Mouse (Mus musculus): ENCODE data around the gene Polr3f. TPM values are rescaled to one million over a fixed set of nuclear protein-coding genes. Genes with fewer than 3 reads are reported as not detected.

The Polr3f gene
- 24.6 and 26.3 TPM in 2 replicates for polyA plus RNA-seq (2015; fragmentation: Nextera tagmentation; extraction: Ambion mirVana)

DNA sequence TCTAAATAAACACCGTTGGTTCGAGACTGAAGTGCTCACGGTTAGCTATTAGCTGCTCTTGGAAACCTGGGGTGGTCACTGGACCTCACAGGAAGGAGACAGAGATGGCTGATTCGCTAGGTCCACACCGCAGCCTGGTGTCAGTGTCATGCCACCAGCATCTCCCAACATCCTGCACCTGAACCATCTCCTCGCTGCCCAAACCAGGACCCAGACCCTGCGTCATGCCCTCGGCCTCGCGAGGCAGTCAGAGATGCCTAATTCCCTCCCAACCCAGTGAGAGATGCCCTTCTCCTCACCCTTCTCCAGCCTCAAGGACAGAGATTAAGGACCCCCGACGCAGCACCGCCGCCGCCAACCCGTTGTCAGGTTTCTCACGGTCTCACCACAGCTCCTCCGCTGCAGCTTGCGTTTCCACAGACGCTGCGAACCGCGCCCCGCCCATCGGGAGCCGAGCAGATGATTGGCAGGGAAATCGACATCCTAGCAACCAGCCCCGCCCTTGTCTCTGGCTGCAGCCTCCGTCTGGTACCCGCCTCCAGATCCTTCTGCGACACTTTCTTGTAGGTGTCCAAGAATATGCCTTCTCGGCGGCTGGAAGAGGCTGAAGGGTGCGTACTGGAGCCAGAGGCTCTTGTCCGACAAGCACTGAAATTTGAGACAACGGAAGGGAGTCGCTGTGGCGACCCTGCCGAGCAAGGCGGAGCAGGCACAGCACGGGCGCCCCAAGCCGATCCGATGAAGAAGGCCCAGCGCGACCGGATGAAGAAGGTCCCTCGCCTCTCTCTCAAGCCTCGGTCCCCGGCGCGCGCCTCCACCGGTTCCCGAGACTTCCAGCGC lies at the start of gene Polr3f, which contains the start of gene Dzank1:
Polr3f (plus strand) TSS at position 738 of the 840 bp plus-strand sequence.
Dzank1 (minus strand) TSS at position 434 of the 840 bp plus-strand sequence.
- peaks cover 10% of the 10 kb centered on the region; the same call in 1 of the 2 replicates for H3K36me3 ChIP-seq
- H3K27ac ChIP-seq = peak within 1 kb of the TSS; percentile 86
- peak; percentile 98 for ATAC-seq (ENCODE audit: borderline replicate concordance, extremely low read depth, low FRiP score, low TSS enrichment)
- H3K4me2 ChIP-seq = peak within 1 kb of the TSS; percentile 89
- peaks cover 9% of the 10 kb centered on the region; the same call in 1 of the 2 replicates for H3K27me3 ChIP-seq
- H3K4me3 ChIP-seq = peak within 1 kb of the TSS; percentile 64
- peak within 1 kb of the TSS; percentile 85 for H3K9ac ChIP-seq
- H3K4me1 ChIP-seq = peaks cover 16% of the 10 kb centered on the region
- no peaks in the 10 kb centered on the region for H3K9me3 ChIP-seq
- WGBS = under 1% methylated on average over 56 of the region's 56 CpGs

DNA sequence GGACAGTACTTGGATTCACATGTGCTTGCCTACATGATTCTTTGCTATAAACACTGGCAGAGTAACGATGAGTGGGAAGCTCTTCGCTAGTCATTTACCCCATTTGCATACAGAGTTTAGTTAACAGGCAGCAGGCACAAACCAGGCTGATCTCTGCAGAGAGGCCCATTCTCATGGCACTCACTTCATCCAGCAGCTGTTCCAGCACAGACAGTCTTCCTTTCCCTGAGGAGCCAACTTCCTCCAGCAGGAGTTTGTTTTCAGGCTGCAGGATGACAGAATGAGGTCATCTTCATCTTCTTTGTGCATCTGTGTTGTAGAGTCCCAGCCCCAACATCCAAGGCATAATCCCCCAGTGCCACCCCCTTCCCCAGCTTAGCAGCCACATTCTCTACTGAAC lies 48.1 kb upstream of the Polr3f start:
- 65% methylated on average over 2 of the region's 2 CpGs for WGBS
- H3K4me3 ChIP-seq = no peak overlapping the region
- H3K4me2 ChIP-seq = no peak overlapping the region

DNA sequence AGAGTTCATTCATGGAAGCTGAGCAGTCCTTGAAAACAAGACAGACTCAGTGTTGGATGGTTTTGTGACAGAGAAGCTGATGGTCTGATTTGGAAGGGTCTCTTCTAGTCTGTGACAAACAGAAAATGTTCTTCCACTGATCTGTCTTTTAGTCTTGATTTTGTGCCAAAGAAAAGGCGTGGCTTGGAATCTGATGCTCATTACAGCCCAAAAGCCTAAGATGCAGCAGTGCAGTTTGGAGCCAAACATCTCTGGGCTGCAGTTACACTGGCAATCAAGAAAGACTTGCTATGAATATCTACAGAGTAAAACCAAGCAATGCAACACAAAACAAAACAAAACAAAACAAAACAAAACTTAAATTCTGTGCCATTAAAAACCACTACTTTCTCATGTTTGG lies 43.4 kb upstream of the Polr3f start:
- Histone ChIP-seq H3K9me3 (no peaks in the 10 kb centered on the region), H3K9ac (no peak overlapping the region), H3K4me1 (no peaks in the 10 kb centered on the region), H3K4me2 (no peak overlapping the region), H3K27ac (no peak overlapping the region), H3K27me3 (no peaks in the 10 kb centered on the region), H3K36me3 (no peaks in the 10 kb centered on the region), H3K4me3 (no peak overlapping the region)
- 54% methylated on average over 1 of the region's 1 CpGs for WGBS
- no peak for ATAC-seq (ENCODE audit: borderline replicate concordance, extremely low read depth, low FRiP score, low TSS enrichment)

More for the DNA sequence above, 48.1 kb upstream of the Polr3f start:
- no peaks in the 10 kb centered on the region for H3K9me3 ChIP-seq
- H3K36me3 ChIP-seq = no peaks in the 10 kb centered on the region
- no peaks in the 10 kb centered on the region for H3K4me1 ChIP-seq
- no peak overlapping the region for H3K9ac ChIP-seq
- H3K27ac ChIP-seq = no peak overlapping the region
- ATAC-seq (ENCODE audit: borderline replicate concordance, extremely low read depth, low FRiP score, low TSS enrichment) = no peak
- H3K27me3 ChIP-seq = no peaks in the 10 kb centered on the region

DNA sequence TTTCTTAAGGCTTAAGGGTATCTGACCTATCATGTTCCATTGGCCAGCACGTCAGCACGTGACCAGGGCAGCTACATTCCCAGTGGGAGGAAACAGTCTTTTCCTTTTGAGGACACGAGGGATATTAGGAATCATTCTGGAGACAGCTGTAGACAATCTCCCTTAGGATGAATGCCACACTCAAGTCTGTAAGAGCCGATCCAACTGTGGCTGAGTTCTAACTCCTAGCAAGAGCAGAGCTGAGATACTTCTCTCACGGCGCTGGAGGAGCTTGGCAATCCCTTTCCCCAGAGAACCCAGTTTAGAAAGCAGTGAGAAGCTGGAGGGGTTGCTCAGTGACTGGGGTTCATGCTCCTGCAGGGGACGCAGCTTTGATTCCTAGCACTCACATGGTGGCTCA lies 42.1 kb upstream of the Polr3f start:
- no peaks in the 10 kb centered on the region for H3K27me3 ChIP-seq
- H3K4me1 ChIP-seq = no peaks in the 10 kb centered on the region
- 79% methylated on average over 7 of the region's 7 CpGs for WGBS
- no peaks in the 10 kb centered on the region for H3K9me3 ChIP-seq
- H3K9ac ChIP-seq = no peak overlapping the region
- no peak for ATAC-seq (ENCODE audit: borderline replicate concordance, extremely low read depth, low FRiP score, low TSS enrichment)
- no peak overlapping the region for H3K27ac ChIP-seq
- H3K4me2 ChIP-seq = no peak overlapping the region
- no peaks in the 10 kb centered on the region for H3K36me3 ChIP-seq
- no peak overlapping the region for H3K4me3 ChIP-seq

DNA sequence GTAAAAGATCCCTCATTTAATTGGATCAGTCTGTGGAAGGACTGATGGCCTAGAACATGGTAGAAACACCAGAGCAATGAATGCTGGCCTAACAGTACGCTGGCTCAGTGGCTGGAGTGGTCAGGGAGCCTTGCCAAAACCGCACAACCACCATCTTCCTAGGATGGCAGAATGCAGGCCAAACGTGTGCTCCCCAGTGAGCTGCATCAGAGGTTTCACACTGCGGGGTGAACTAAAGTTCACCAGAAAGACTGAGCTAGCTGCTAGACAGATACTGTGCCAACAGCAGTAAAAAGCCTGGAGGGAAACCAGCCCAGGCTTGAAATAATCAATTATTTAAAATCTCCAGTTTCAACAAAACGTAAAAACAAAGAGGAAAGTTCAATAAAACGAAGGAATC lies 40.0 kb upstream of the Polr3f start:
- Histone ChIP-seq H3K27me3 (no peaks in the 10 kb centered on the region), H3K4me3 (no peak overlapping the region), H3K36me3 (no peaks in the 10 kb centered on the region), H3K9ac (no peak overlapping the region), H3K9me3 (no peaks in the 10 kb centered on the region), H3K4me2 (no peak overlapping the region), H3K27ac (no peak overlapping the region), H3K4me1 (no peaks in the 10 kb centered on the region)
- 55% methylated on average over 6 of the region's 6 CpGs for WGBS
- ATAC-seq (ENCODE audit: borderline replicate concordance, extremely low read depth, low FRiP score, low TSS enrichment) = no peak

DNA sequence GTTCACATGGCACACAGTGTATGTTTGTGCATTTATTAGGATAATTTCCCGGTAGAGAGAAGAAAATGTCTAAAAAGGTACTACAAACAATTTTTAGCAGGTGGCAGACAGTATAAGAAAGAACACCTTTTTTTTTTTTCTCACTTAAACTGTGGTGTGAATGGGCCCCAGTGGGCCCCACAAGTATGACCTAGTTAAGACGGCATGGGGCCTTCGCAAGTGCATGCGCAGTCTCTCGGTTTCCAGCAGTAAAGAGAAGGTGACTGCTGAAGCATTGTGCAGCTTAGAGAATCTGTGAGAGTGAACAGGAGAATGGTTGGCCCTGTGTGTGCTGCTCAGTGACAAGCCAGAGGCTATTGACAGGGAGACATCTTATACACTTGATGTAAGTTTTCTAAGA lies 38.2 kb upstream of the Polr3f start:
- WGBS = 86% methylated on average over 5 of the region's 5 CpGs
- no peaks in the 10 kb centered on the region for H3K9me3 ChIP-seq
- ATAC-seq (ENCODE audit: borderline replicate concordance, extremely low read depth, low FRiP score, low TSS enrichment) = no peak
- no peak overlapping the region for H3K4me3 ChIP-seq
- H3K36me3 ChIP-seq = no peaks in the 10 kb centered on the region
- no peak overlapping the region for H3K9ac ChIP-seq
- no peaks in the 10 kb centered on the region for H3K4me1 ChIP-seq
- H3K4me2 ChIP-seq = no peak overlapping the region
- H3K27ac ChIP-seq = no peak overlapping the region
- no peaks in the 10 kb centered on the region for H3K27me3 ChIP-seq

DNA sequence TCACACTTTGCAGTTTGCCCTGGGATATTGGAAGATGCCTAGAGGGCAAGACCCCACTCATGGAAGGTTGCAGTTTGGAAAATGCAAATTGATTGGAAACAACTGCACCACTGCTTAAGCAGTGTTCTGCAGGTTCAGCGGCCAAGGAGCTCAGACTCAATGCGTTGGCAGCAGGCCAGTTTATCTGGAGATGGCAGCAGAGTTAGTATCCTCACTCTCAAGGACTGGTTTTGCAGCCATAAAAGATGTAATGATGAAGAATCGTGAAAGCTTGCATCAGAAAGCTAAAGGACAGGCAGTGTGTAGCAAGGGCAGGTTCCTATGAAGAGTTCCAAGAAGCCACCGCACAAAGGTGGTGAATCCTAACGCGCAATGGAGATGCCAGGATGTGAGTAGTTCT lies 25.4 kb upstream of the Polr3f start:
- H3K4me3 ChIP-seq = no peak overlapping the region
- WGBS = 80% methylated on average over 6 of the region's 6 CpGs
- no peaks in the 10 kb centered on the region for H3K36me3 ChIP-seq
- no peak overlapping the region for H3K9ac ChIP-seq
- H3K27me3 ChIP-seq = no peaks in the 10 kb centered on the region
- ATAC-seq (ENCODE audit: borderline replicate concordance, extremely low read depth, low FRiP score, low TSS enrichment) = no peak
- H3K4me2 ChIP-seq = no peak overlapping the region
- H3K27ac ChIP-seq = no peak overlapping the region
- H3K9me3 ChIP-seq = no peaks in the 10 kb centered on the region
- H3K4me1 ChIP-seq = no peaks in the 10 kb centered on the region

DNA sequence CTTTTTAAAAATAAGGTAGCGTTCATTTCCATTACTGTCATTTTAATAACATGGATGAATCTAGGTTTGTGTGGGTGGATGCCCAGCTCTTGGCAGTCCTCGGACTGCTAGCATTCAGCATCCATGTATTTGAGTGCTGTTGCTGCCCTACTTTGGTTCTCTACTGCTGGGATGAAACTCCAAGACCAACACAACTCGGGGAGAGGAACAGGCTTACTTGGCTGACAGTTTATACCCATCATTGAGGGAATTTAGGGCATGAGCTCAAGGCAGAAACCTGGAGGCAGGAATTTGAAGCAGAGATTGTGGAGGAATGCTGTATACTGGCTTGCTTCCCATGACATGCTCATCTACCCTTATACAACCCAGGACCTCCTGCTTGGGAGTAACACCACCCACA lies 12.9 kb upstream of the Polr3f start:
- H3K27ac ChIP-seq = no peak overlapping the region
- H3K4me1 ChIP-seq = no peaks in the 10 kb centered on the region
- no peak overlapping the region for H3K4me3 ChIP-seq
- ATAC-seq (ENCODE audit: borderline replicate concordance, extremely low read depth, low FRiP score, low TSS enrichment) = no peak
- H3K27me3 ChIP-seq = no peaks in the 10 kb centered on the region
- H3K36me3 ChIP-seq = no peaks in the 10 kb centered on the region
- 79% methylated on average over 3 of the region's 3 CpGs for WGBS
- H3K9ac ChIP-seq = no peak overlapping the region
- no peak overlapping the region for H3K4me2 ChIP-seq
- H3K9me3 ChIP-seq = no peaks in the 10 kb centered on the region

DNA sequence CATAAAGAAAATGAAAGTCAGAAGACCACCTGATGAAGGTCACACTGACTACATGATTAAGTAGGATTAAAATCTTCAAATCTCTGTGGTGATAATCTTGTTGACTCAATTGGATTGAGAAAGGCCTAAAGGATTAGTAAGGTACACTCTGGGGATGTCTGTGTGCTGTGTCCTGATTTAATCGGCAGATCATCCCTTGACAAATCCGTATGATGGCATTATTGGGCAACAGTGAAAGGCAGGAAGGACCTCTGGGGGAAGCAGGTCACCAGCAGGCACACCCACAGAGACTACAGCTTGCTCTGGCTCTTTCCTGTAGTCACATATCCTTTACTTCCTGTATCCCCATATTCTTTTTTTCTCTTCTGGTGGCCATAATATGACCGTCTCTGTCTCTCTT lies 7.7 kb upstream of the Polr3f start:
- WGBS = 69% methylated on average over 3 of the region's 3 CpGs
- Histone ChIP-seq H3K36me3 (no peaks in the 10 kb centered on the region), H3K9ac (no peak overlapping the region), H3K9me3 (no peaks in the 10 kb centered on the region), H3K4me2 (no peak overlapping the region), H3K27ac (no peak overlapping the region), H3K4me1 (no peaks in the 10 kb centered on the region), H3K27me3 (no peaks in the 10 kb centered on the region), H3K4me3 (no peak overlapping the region)
- no peak for ATAC-seq (ENCODE audit: borderline replicate concordance, extremely low read depth, low FRiP score, low TSS enrichment)

DNA sequence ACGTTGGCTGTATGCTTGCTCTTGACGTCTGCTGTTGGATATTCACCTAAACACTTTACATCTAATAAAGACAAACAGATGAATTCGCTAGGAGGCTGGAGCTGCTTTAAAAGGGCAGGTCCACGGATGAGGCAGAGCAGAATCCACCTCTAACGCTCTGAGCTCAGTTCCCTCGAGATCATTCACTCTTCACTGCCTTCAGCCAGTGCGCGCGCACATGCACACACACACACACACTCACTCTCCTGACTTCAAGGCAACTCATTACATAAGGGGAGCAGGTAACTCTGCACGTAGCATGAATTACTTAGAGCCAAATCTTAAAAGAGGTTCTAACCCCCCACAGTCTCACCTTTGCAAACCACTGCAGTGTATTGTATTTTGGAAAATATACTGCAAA lies 1.7 kb upstream of the Polr3f start:
- Histone ChIP-seq H3K9ac (no peak overlapping the region), H3K4me1 (peaks cover 16% of the 10 kb centered on the region), H3K4me2 (no peak overlapping the region), H3K27ac (no peak overlapping the region), H3K27me3 (peaks cover 9% of the 10 kb centered on the region; the same call in 1 of the 2 replicates), H3K36me3 (peaks cover 4% of the 10 kb centered on the region; the same call in 1 of the 2 replicates), H3K9me3 (no peaks in the 10 kb centered on the region), H3K4me3 (no peak overlapping the region)
- 55% methylated on average over 10 of the region's 10 CpGs for WGBS
- ATAC-seq (ENCODE audit: borderline replicate concordance, extremely low read depth, low FRiP score, low TSS enrichment) = no peak

DNA sequence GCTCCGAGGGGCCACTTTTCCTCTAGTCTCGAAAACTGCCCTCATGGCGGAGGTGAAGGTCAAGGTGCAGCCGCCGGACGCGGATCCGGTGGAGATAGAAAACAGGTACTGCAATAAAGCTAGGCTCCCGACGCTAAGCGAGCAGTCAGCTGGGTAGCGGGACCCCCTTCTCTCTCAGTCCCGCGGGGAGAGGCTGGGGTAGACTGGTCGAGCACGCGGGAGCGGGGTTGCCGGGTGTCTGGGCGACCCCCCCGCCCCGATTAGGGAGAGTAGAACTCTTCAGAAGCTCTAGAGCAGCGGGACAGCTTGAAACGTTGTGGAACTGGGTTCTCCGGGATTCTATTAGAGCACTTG lies 280 bp downstream of the Polr3f start:
- peak overlapping the region; percentile 85 for H3K9ac ChIP-seq
- ATAC-seq (ENCODE audit: borderline replicate concordance, extremely low read depth, low FRiP score, low TSS enrichment) = peak; percentile 60
- H3K4me2 ChIP-seq = peak overlapping the region; percentile 89
- under 1% methylated on average over 25 of the region's 25 CpGs for WGBS
- H3K27ac ChIP-seq = peak overlapping the region; percentile 86
- H3K4me3 ChIP-seq = peak overlapping the region; percentile 64
- peaks cover 14% of the 10 kb centered on the region for H3K36me3 ChIP-seq
- peaks cover 9% of the 10 kb centered on the region; the same call in 1 of the 2 replicates for H3K27me3 ChIP-seq
- peaks cover 16% of the 10 kb centered on the region for H3K4me1 ChIP-seq
- H3K9me3 ChIP-seq = no peaks in the 10 kb centered on the region

DNA sequence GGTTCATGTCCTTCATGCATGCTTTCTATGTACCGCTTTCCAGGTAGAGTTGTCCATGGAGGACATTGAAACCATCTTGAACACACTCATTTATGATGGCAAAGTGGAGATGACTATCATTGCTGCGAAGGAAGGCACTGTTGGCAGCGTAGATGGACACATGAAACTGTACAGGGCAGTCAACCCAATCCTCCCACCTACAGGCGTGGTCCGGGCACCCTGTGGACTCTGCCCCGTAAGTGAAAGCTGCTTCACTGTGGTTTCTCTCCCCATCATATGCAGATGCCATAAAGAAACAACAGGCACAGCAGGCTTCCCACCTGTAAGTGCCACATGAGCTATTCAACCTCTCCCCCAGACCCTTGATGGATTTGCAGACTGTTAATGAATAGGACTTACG lies 9.6 kb downstream of the Polr3f start:
- Histone ChIP-seq H3K4me1 (no peaks in the 10 kb centered on the region), H3K27me3 (no peaks in the 10 kb centered on the region), H3K9me3 (no peaks in the 10 kb centered on the region), H3K27ac (no peak overlapping the region), H3K4me3 (no peak overlapping the region), H3K36me3 (peaks cover 86% of the 10 kb centered on the region), H3K4me2 (no peak overlapping the region), H3K9ac (no peak overlapping the region)
- WGBS = 91% methylated on average over 7 of the region's 7 CpGs
- ATAC-seq (ENCODE audit: borderline replicate concordance, extremely low read depth, low FRiP score, low TSS enrichment) = no peak
